Mouse (Mus musculus) ES-E14 (cell line): ENCODE results near the gene E2f2. TPM values are rescaled to one million over a fixed set of nuclear protein-coding genes. Genes with fewer than 3 reads are reported as not detected.

Experiments used
- DNase-seq: peaks from one replicate; pipeline ENCODE4 v3.0.0-alpha.2; 2013; ENCODE audit warnings: low read depth, low spot score
- H3K27ac ChIP-seq: 2 replicates; pipeline ENCODE4 v1.5.1; 2012; ENCODE audit warnings: low read depth, mild to moderate bottlenecking, low read length, moderate library complexity, mixed read lengths; ENCODE audit not compliant: poor library complexity, insufficient read depth, severe bottlenecking
- H3K36me3 ChIP-seq: 2 replicates; pipeline ENCODE4 v1.6.1; 2012; ENCODE audit warnings: mild to moderate bottlenecking, low read length, moderate library complexity, mixed read lengths; ENCODE audit not compliant: control insufficient read depth, poor library complexity, insufficient read depth, severe bottlenecking
- H3K4me1 ChIP-seq, 2 experiments: fragments of 150-350 bp in 1 of 2; sonication (generic) in 1 of 2; 2 replicates each; pipeline ENCODE4 v1.6.1; 2012; ENCODE audit warnings: low read length in 2 of 2, mild to moderate bottlenecking in 1 of 2, mixed read lengths in 1 of 2; ENCODE audit not compliant: control insufficient read depth in 2 of 2, insufficient read depth in 2 of 2, poor library complexity in 1 of 2
- H3K4me3 ChIP-seq, 2 experiments: fragments of 150-350 bp in 1 of 2; sonication (generic) in 1 of 2; 2 replicates each; pipeline ENCODE4 v1.5.1; 2012; ENCODE audit warnings: low read length in 2 of 2, low read depth in 1 of 2, mild to moderate bottlenecking in 1 of 2, mixed read lengths in 1 of 2; ENCODE audit not compliant: insufficient read depth in 1 of 2, poor library complexity in 1 of 2, severe bottlenecking in 1 of 2
- H3K9ac ChIP-seq: 2 replicates; pipeline ENCODE4 v1.6.1; 2012; ENCODE audit warnings: low read depth, mild to moderate bottlenecking, low read length, mixed read lengths; ENCODE audit not compliant: poor library complexity, insufficient read depth, severe bottlenecking
- H3K9me3 ChIP-seq: fragments of 150-350 bp; sonication (generic); 2 replicates; pipeline ENCODE4 v1.6.1; 2012; ENCODE audit warnings: low read depth, mild to moderate bottlenecking, low read length; ENCODE audit not compliant: control insufficient read depth, insufficient read depth
- CHD2 ChIP-seq: IDR thresholded peaks from 2 replicates; pipeline ENCODE4 v1.6.1; 2014; ENCODE audit warnings: mild to moderate bottlenecking, low read depth, low read length, inconsistent platforms
- HCFC1 ChIP-seq: IDR thresholded peaks from 2 replicates; pipeline ENCODE4 v1.6.1; 2012; ENCODE audit warnings: low read length, inconsistent platforms, borderline replicate concordance; ENCODE audit not compliant: insufficient read depth
- MAFK ChIP-seq: IDR thresholded peaks from 2 replicates; pipeline ENCODE4 v1.6.1; 2014; ENCODE audit warnings: mild to moderate bottlenecking, low read depth, low read length, inconsistent platforms; ENCODE audit not compliant: insufficient read depth
- ZC3H11A ChIP-seq: IDR thresholded peaks from 2 replicates; pipeline ENCODE4 v1.6.1; 2012; ENCODE audit warnings: low read depth, mild to moderate bottlenecking, inconsistent platforms, low read length, borderline replicate concordance
- ZNF384 ChIP-seq: IDR thresholded peaks from 2 replicates; pipeline ENCODE4 v1.6.1; 2012; ENCODE audit warnings: low read depth, low read length, inconsistent platforms
- in situ Hi-C, 2 experiments: fragments of 600-800 bp; cut with MboI; formaldehyde crosslinking; loops; one replicate each; pipeline ENCODE4 v1.15.1; 2025; ENCODE audit warnings: low sequenced_read_pairs in 2 of 2, inconsistent platforms in 1 of 2; ENCODE audit not compliant: unreplicated experiment in 2 of 2
- total RNA-seq: library from RNA; depleted of rRNA; stranded (reverse); fragments of 300-350 nt; gene quantifications from 2 replicates; pipeline ENCODE4 v1.2.3, GENCODE M21; 2012

Gene E2f2
- total RNA-seq, 1 experiment: 7.5 TPM

- DNase-seq: no peak
- TF ChIP-seq CHD2: no peak
- TF ChIP-seq MAFK: no peak
- no peak for TF ChIP-seq HCFC1
- no peak for TF ChIP-seq ZC3H11A
- no peak for TF ChIP-seq ZNF384
- H3K4me1 ChIP-seq: peaks cover 0 to 26% of the 10 kb centered on the region in 2 experiments; a peak in 3 of 4 replicates
- H3K9me3 ChIP-seq: no peaks in the 10 kb centered on the region
- H3K36me3 ChIP-seq: no peaks in the 10 kb centered on the region
- no peak overlapping the region for H3K4me3 ChIP-seq
- no peak overlapping the region for H3K9ac ChIP-seq
- no peak overlapping the region for H3K27ac ChIP-seq
- in situ Hi-C loops: no loop called here
Observed at GRCm38 (mm10) chr4:136170401-136170800, 1.8 kb upstream of the E2f2 start.

GRCm38 (mm10) chr4:136171455-136171854 is 739 bp upstream of the E2f2 start:
- Histone ChIP-seq H3K9me3 (no peaks in the 10 kb centered on the region), H3K27ac (no peak overlapping the region), H3K4me3 (0 out of 4 replicates have a peak overlapping the region, but pooled peaks of 1 of the 2 experiments have one; percentile 53), H3K4me1 (peaks cover 2 to 25% of the 10 kb centered on the region in 2 experiments; a peak in 3 of 4 replicates), H3K36me3 (no peaks in the 10 kb centered on the region; the same call in 1 of the 2 replicates), H3K9ac (no peak overlapping the region)
- in situ Hi-C loops: no loop called here
- no peak for TF ChIP-seq CHD2
- TF ChIP-seq ZNF384: no peak
- TF ChIP-seq MAFK: no peak
- TF ChIP-seq ZC3H11A: no peak
- TF ChIP-seq HCFC1: no peak
- no peak for DNase-seq

GRCm38 (mm10) chr4:136172542-136173209 is 482 bp downstream of the E2f2 start:
- H3K27ac ChIP-seq: 0 out of 2 replicates have a peak overlapping the region, but pooled peaks have one; percentile 17

GRCm38 (mm10) chr4:136173210-136173715 is 1.1 kb downstream of the E2f2 start:
- no peaks in the 10 kb centered on the region for H3K9me3 ChIP-seq
- H3K4me1 ChIP-seq: peaks cover 2 to 34% of the 10 kb centered on the region in 2 experiments; a peak in 3 of 4 replicates
- peak overlapping the region; percentile 75 for H3K9ac ChIP-seq
- in situ Hi-C loops: no loop called here
- peak overlapping the region; percentile 60 to 79 for H3K4me3 ChIP-seq
- no peak overlapping the region for H3K27ac ChIP-seq
- no peaks in the 10 kb centered on the region; the same call in 1 of the 2 replicates for H3K36me3 ChIP-seq
- DNase-seq: no peak
- TF ChIP-seq HCFC1: no peak
- no peak for TF ChIP-seq MAFK
- TF ChIP-seq ZC3H11A: no peak
- TF ChIP-seq CHD2: no peak
- TF ChIP-seq ZNF384: no peak

More at GRCm38 (mm10) chr4:136172542-136173209, 482 bp downstream of the E2f2 start:
- in situ Hi-C loops: no loop called here
- Histone ChIP-seq H3K36me3 (no peaks in the 10 kb centered on the region; the same call in 1 of the 2 replicates), H3K4me3 (peak overlapping the region; percentile 60 to 79), H3K9me3 (no peaks in the 10 kb centered on the region), H3K9ac (peak overlapping the region; percentile 75), H3K4me1 (peaks cover 2 to 34% of the 10 kb centered on the region in 2 experiments; a peak in 3 of 4 replicates)
- TF ChIP-seq ZC3H11A (no peak), MAFK (no peak), CHD2 (no peak), ZNF384 (no peak), HCFC1 (no peak)
- DNase-seq: no peak
